Mouse (Mus musculus) forebrain, embryonic 14.5 days (tissue): ENCODE data around the gene Gm10309. TPM values are rescaled to one million over a fixed set of nuclear protein-coding genes. Genes with fewer than 3 reads are reported as not detected.

Experiments used
- ATAC-seq: fragments of 200-750 bp; cut with Nextera tagmentation; 2 replicates; pipeline ENCODE4 v1.8.0; 2017; ENCODE audit warnings: mild to moderate bottlenecking, moderate library complexity
- DNase-seq: peaks from one replicate; pipeline ENCODE4 v3.0.0-alpha.2; 2015; ENCODE audit warnings: low spot score
- H3K27ac ChIP-seq: fragments of 300-500 bp; sonication (generic); 2 replicates; pipeline ENCODE4 v1.5.1; 2014; ENCODE audit warnings: low read depth, mild to moderate bottlenecking, control low read depth, low read length, moderate library complexity
- H3K27me3 ChIP-seq: fragments of 300-500 bp; sonication (generic); replicated peaks from 2 replicates; pipeline ENCODE4 v1.6.1; 2014; ENCODE audit warnings: low read length, control low read depth, mixed read lengths; ENCODE audit not compliant: control insufficient read depth, insufficient read depth
- H3K36me3 ChIP-seq: fragments of 300-500 bp; sonication (generic); 2 replicates; pipeline ENCODE4 v1.6.1; 2014; ENCODE audit warnings: low read length, control low read depth; ENCODE audit not compliant: control insufficient read depth, insufficient read depth
- H3K4me1 ChIP-seq: fragments of 300-500 bp; sonication (generic); 2 replicates; pipeline ENCODE4 v1.6.1; 2014; ENCODE audit warnings: antibody characterized with exemption, low read length, control low read depth; ENCODE audit not compliant: control insufficient read depth, insufficient read depth
- H3K4me2 ChIP-seq: fragments of 300-500 bp; sonication (generic); 2 replicates; pipeline ENCODE4 v1.6.1; 2014; ENCODE audit warnings: mild to moderate bottlenecking, control low read depth, low read length
- H3K4me3 ChIP-seq: fragments of 300-500 bp; sonication (generic); 2 replicates; pipeline ENCODE4 v1.5.1; 2014; ENCODE audit warnings: low read depth, low read length, control low read depth
- H3K9ac ChIP-seq: fragments of 300-500 bp; sonication (generic); 2 replicates; pipeline ENCODE4 v1.6.1; 2014; ENCODE audit warnings: mild to moderate bottlenecking, low read length, control low read depth, moderate library complexity
- H3K9me3 ChIP-seq: fragments of 300-500 bp; sonication (generic); replicated peaks from 2 replicates; pipeline ENCODE4 v1.6.1; 2016; ENCODE audit warnings: low read length, control low read depth, mixed read lengths; ENCODE audit not compliant: control insufficient read depth
- WGBS: fragments of 180-500 bp; shearing (Covaris S2); extraction: QIAGEN DNeasy Blood & Tissue Kit; methylation state at CpG from one replicate; pipeline ENCODE4 v1.1.7; 2014; 5-methylcytosine and 5-hydroxymethylcytosine counted together
- polyA plus RNA-seq: library from polyadenylated mRNA; unstranded; fragments of >200 nt; fragmentation: Nextera tagmentation; extraction: Ambion mirVana; gene quantifications from 2 replicates; pipeline ENCODE4 v1.2.1, GENCODE M21; 2014

The Gm10309 gene
- polyA plus RNA-seq, 1 experiment from 2014 or later, result not detected

- H3K9ac ChIP-seq, result no peak overlapping the region
- H3K4me3 ChIP-seq, result no peak overlapping the region
- H3K27ac ChIP-seq, result no peak overlapping the region
- H3K4me1 ChIP-seq, result peaks cover 9% of the 10 kb centered on the region
- no peaks in the 10 kb centered on the region for H3K36me3 ChIP-seq
- DNase-seq, result peak; percentile 50
- H3K9me3 ChIP-seq, result no peaks in the 10 kb centered on the region
- ATAC-seq, result no peak
- H3K4me2 ChIP-seq, result no peak overlapping the region
- WGBS, result 46% methylated on average over 5 of the region's 5 CpGs
- H3K27me3 ChIP-seq, result 0 out of 2 replicates have a peak, but pooled peaks cover 5% of the 10 kb centered on the region
Observed at GRCm38 (mm10) chr17:86471684-86472083, 33.3 kb downstream of the Gm10309 start.

GRCm38 (mm10) chr17:86470160-86470559, 34.9 kb downstream of the Gm10309 start:
- no peak overlapping the region for H3K27ac ChIP-seq
- H3K4me1 ChIP-seq, result peaks cover 21% of the 10 kb centered on the region
- H3K36me3 ChIP-seq, result no peaks in the 10 kb centered on the region
- no peak for ATAC-seq
- no peak for DNase-seq
- 0 out of 2 replicates have a peak, but pooled peaks cover 5% of the 10 kb centered on the region for H3K27me3 ChIP-seq
- H3K9me3 ChIP-seq, result no peaks in the 10 kb centered on the region
- H3K4me3 ChIP-seq, result no peak overlapping the region
- H3K4me2 ChIP-seq, result no peak overlapping the region
- 87% methylated on average over 5 of the region's 5 CpGs for WGBS
- H3K9ac ChIP-seq, result no peak overlapping the region

GRCm38 (mm10) chr17:86467967-86468366, 37.1 kb downstream of the Gm10309 start:
- peaks cover 26% of the 10 kb centered on the region for H3K4me1 ChIP-seq
- ATAC-seq (no peak), DNase-seq (no peak)
- no peaks in the 10 kb centered on the region for H3K9me3 ChIP-seq
- H3K36me3 ChIP-seq, result no peaks in the 10 kb centered on the region
- WGBS, result 58% methylated on average over 5 of the region's 5 CpGs
- no peak overlapping the region for H3K9ac ChIP-seq
- no peak overlapping the region for H3K4me2 ChIP-seq
- H3K27ac ChIP-seq, result no peak overlapping the region
- no peak overlapping the region for H3K4me3 ChIP-seq
- H3K27me3 ChIP-seq, result 0 out of 2 replicates have a peak, but pooled peaks cover 8% of the 10 kb centered on the region

GRCm38 (mm10) chr17:86467291-86467898, 37.6 kb downstream of the Gm10309 start:
- no peak overlapping the region for H3K4me3 ChIP-seq
- ATAC-seq (no peak), DNase-seq (no peak)
- H3K9ac ChIP-seq, result no peak overlapping the region
- H3K4me2 ChIP-seq, result no peak overlapping the region
- H3K27me3 ChIP-seq, result 0 out of 2 replicates have a peak, but pooled peaks cover 8% of the 10 kb centered on the region
- no peak overlapping the region for H3K27ac ChIP-seq
- WGBS, result 58% methylated on average over 10 of the region's 10 CpGs
- H3K36me3 ChIP-seq, result no peaks in the 10 kb centered on the region
- no peaks in the 10 kb centered on the region for H3K9me3 ChIP-seq
- peaks cover 26% of the 10 kb centered on the region for H3K4me1 ChIP-seq

DNA sequence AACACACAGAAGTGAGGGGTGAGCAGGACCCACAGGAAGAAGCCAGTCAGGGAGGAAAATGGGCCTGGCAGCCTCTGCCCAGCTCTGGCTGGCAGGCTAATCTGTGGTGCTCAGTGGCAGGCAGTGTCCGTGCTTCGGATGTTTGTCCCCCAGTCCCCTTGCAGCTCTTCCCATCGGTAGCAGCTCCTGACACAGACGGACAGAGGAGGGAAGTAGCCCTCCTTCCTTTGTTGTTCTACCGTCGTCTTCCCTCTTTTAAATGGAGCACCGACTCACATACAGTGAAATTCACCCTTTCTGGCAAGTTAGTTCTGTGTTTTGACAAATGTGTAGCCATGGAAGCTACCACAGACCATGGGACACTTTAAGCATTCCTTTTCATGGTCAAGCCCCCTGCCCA, 38.2 kb downstream of the Gm10309 start:
- H3K36me3 ChIP-seq, result no peaks in the 10 kb centered on the region
- H3K27me3 ChIP-seq, result 0 out of 2 replicates have a peak, but pooled peaks cover 8% of the 10 kb centered on the region
- no peak for DNase-seq
- 24% methylated on average over 7 of the region's 7 CpGs for WGBS
- H3K4me3 ChIP-seq, result no peak overlapping the region
- H3K9ac ChIP-seq, result no peak overlapping the region
- no peak for ATAC-seq
- no peak overlapping the region for H3K4me2 ChIP-seq
- H3K4me1 ChIP-seq, result peaks cover 26% of the 10 kb centered on the region
- no peak overlapping the region for H3K27ac ChIP-seq
- no peaks in the 10 kb centered on the region for H3K9me3 ChIP-seq

- WGBS, result 4% methylated on average over 7 of the region's 7 CpGs
Observed at GRCm38 (mm10) chr17:86466412-86466811, 38.6 kb downstream of the Gm10309 start.

GRCm38 (mm10) chr17:86465865-86466264, 39.2 kb downstream of the Gm10309 start:
- DNase-seq (peak; percentile 47), ATAC-seq (peak; percentile 45; the same call in 1 of the 2 replicates)
- H3K4me3 ChIP-seq, result no peak overlapping the region
- H3K9ac ChIP-seq, result no peak overlapping the region
- H3K9me3 ChIP-seq, result no peaks in the 10 kb centered on the region
- H3K4me1 ChIP-seq, result peaks cover 28% of the 10 kb centered on the region
- peak overlapping the region; percentile 28 for H3K4me2 ChIP-seq
- no peaks in the 10 kb centered on the region for H3K36me3 ChIP-seq
- H3K27ac ChIP-seq, result no peak overlapping the region
- 0 out of 2 replicates have a peak, but pooled peaks cover 8% of the 10 kb centered on the region for H3K27me3 ChIP-seq
- WGBS, result 2% methylated on average over 13 of the region's 13 CpGs

More at GRCm38 (mm10) chr17:86466412-86466811, 38.6 kb downstream of the Gm10309 start:
- ATAC-seq (no peak), DNase-seq (no peak)
- peak overlapping the region; percentile 28 for H3K4me2 ChIP-seq
- no peak overlapping the region for H3K27ac ChIP-seq
- no peak overlapping the region for H3K9ac ChIP-seq
- no peaks in the 10 kb centered on the region for H3K9me3 ChIP-seq
- no peak overlapping the region for H3K4me3 ChIP-seq
- H3K27me3 ChIP-seq, result 0 out of 2 replicates have a peak, but pooled peaks cover 8% of the 10 kb centered on the region
- no peaks in the 10 kb centered on the region for H3K36me3 ChIP-seq
- peaks cover 26% of the 10 kb centered on the region for H3K4me1 ChIP-seq

DNA sequence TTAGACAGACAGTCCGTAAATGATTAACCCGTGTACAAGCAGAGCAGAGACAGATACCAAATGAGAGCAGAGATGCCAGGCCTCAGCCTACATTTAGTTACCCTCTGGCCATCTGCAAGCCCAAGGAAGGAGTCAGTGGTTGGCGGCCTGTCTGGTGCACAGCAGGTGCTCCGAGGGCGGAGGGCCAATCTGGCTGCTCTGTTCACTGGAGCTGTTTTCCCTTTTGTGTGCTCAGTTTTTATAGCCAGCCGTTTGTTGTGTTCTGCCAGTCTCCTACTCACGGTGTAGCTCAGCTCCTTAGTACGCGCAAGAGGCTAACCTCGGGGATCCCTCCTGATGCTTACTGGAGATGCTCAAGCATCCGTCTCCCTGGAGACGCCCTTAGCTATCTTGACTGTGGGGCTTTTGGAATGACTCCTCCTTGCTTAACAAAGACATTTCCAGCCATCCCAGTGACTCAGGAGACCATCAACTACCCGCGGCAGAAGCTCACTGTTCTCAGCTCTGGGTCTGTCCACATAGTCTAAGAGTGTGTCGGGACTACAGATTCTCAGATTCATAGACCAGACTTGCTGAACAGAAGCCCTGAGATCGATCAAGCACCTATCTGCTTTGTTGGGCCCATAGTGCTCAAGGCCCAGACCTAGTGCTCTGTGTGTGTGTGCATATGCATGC, 40.2 kb downstream of the Gm10309 start:
- DNase-seq, result peak; percentile 52
- Histone ChIP-seq H3K9ac (no peak overlapping the region), H3K27ac (0 out of 2 replicates have a peak overlapping the region, but pooled peaks have one; percentile 54), H3K27me3 (0 out of 2 replicates have a peak, but pooled peaks cover 8% of the 10 kb centered on the region), H3K4me2 (no peak overlapping the region), H3K4me1 (peaks cover 35% of the 10 kb centered on the region), H3K4me3 (no peak overlapping the region), H3K36me3 (no peaks in the 10 kb centered on the region), H3K9me3 (no peaks in the 10 kb centered on the region)
- 43% methylated on average over 16 of the region's 16 CpGs for WGBS
- peak; percentile 51 for ATAC-seq

GRCm38 (mm10) chr17:86464197-86464596, 40.8 kb downstream of the Gm10309 start:
- H3K9me3 ChIP-seq, result no peaks in the 10 kb centered on the region
- H3K36me3 ChIP-seq, result no peaks in the 10 kb centered on the region
- H3K9ac ChIP-seq, result no peak overlapping the region
- DNase-seq (no peak), ATAC-seq (no peak)
- peaks cover 35% of the 10 kb centered on the region for H3K4me1 ChIP-seq
- H3K4me3 ChIP-seq, result no peak overlapping the region
- 94% methylated on average over 8 of the region's 8 CpGs for WGBS
- no peak overlapping the region for H3K27ac ChIP-seq
- H3K4me2 ChIP-seq, result no peak overlapping the region
- H3K27me3 ChIP-seq, result 0 out of 2 replicates have a peak, but pooled peaks cover 8% of the 10 kb centered on the region
